Mouse (Mus musculus): Measurements from ENCODE around the gene Prdm13. TPM values are rescaled to one million over a fixed set of nuclear protein-coding genes. Genes with fewer than 3 reads are reported as not detected.

Gene Prdm13
- not detected for polyA plus RNA-seq (2017; shearing (Covaris generic))

GRCm38 (mm10) chr4:21685595-21686091 lies at the start of gene Prdm13:
TSS of gene Prdm13 (minus strand) at chr4:21685963.
- ATAC-seq = no peak

GRCm38 (mm10) chr4:21727615-21728165 lies 41.9 kb upstream of the Prdm13 start, which contains the start of gene Ccnc:
TSS of gene Ccnc (plus strand) at chr4:21727701.
- peak; percentile 99 for ATAC-seq

- peak; percentile 34 for ATAC-seq
These were observed 41.3 kb upstream of the Prdm13 start for GRCm38 (mm10) chr4:21726912-21727614.

GRCm38 (mm10) chr4:21722752-21723334 lies 37.1 kb upstream of the Prdm13 start:
- ATAC-seq = no peak

- ATAC-seq = peak; percentile 87
These were observed 26.4 kb upstream of the Prdm13 start for GRCm38 (mm10) chr4:21712147-21712546.

- ATAC-seq = no peak
These were observed 19.3 kb upstream of the Prdm13 start for GRCm38 (mm10) chr4:21705046-21705445.

GRCm38 (mm10) chr4:21695638-21696254 lies 10.0 kb upstream of the Prdm13 start:
- ATAC-seq = peak; percentile 81

- no peak for ATAC-seq
These were observed 4.5 kb upstream of the Prdm13 start for GRCm38 (mm10) chr4:21690221-21690620.

- ATAC-seq = no peak
These were observed 3.8 kb upstream of the Prdm13 start for GRCm38 (mm10) chr4:21689492-21689941.

GRCm38 (mm10) chr4:21688703-21689200 lies 3.0 kb upstream of the Prdm13 start:
- ATAC-seq = peak; percentile 16

- no peak for ATAC-seq
These were observed 2.3 kb upstream of the Prdm13 start for GRCm38 (mm10) chr4:21687783-21688702.

- ATAC-seq = no peak
These were observed 1.2 kb upstream of the Prdm13 start for GRCm38 (mm10) chr4:21686934-21687333.

- no peak for ATAC-seq
These were observed 653 bp upstream of the Prdm13 start for GRCm38 (mm10) chr4:21686416-21686815.

- no peak for ATAC-seq
These were observed 1.3 kb downstream of the Prdm13 start for GRCm38 (mm10) chr4:21684341-21684970.

GRCm38 (mm10) chr4:21682421-21683150 lies 3.2 kb downstream of the Prdm13 start:
- ATAC-seq = no peak

- no peak for ATAC-seq
These were observed 4.8 kb downstream of the Prdm13 start for GRCm38 (mm10) chr4:21680971-21681370.

- ATAC-seq = peak; percentile 14
These were observed 5.9 kb downstream of the Prdm13 start for GRCm38 (mm10) chr4:21679624-21680480.

GRCm38 (mm10) chr4:21678975-21679623 lies 6.7 kb downstream of the Prdm13 start:
- ATAC-seq = peak; percentile 52

Measured in inflammation-experienced regulatory T-cells, adult 6 months (primary cell).